Mouse (Mus musculus) E14TG2a.4 (cell line): ENCODE data around the gene Tbc1d9b.

Source experiments
- CTCF ChIP-seq: conservative IDR thresholded peaks from 2 replicates; pipeline ENCODE4 v1.5.1; 2014; ENCODE audit warnings: low read length
- NANOG ChIP-seq: IDR thresholded peaks from 2 replicates; pipeline ENCODE4 v1.6.1; 2014; ENCODE audit warnings: borderline replicate concordance, low read length, mixed read lengths
- POU5F1 ChIP-seq: IDR thresholded peaks from 2 replicates; pipeline ENCODE4 v1.6.1; 2014; ENCODE audit warnings: low read length, borderline replicate concordance

DNA sequence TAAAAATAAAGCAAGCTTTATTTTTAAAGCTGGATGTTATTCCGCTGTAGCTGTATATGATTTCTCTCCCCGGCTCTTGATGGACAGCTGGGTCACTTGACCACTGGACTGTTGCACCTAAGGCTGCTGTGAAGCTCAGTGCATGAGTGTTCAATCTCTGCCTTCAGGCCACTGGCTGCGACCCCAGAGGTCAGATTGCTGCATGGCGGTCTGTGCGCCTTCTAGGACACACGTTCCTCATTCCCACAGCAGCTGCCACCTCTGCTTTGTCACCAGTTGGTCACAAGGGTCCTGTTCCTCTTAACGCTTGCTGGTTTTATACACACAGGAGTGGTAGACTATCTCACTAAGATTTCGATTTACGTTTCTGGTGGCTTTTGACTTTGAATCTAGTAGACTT is 23.0 kb downstream of the Tbc1d9b start:
- TF ChIP-seq CTCF (no peak), POU5F1 (no peak), NANOG (no peak)
